Mouse (Mus musculus) liver, embryonic 14.5 days (tissue): ENCODE results near the gene Tvp23b.

Experiments used
- CTCF ChIP-seq: IDR thresholded peaks from 2 replicates; pipeline ENCODE4 v1.5.1; 2016; ENCODE audit warnings: antibody characterized with exemption, low read depth, control low read depth
- EP300 ChIP-seq: IDR thresholded peaks from 2 replicates; pipeline ENCODE4 v1.6.1; 2016; ENCODE audit warnings: antibody characterized with exemption, low read depth

DNA sequence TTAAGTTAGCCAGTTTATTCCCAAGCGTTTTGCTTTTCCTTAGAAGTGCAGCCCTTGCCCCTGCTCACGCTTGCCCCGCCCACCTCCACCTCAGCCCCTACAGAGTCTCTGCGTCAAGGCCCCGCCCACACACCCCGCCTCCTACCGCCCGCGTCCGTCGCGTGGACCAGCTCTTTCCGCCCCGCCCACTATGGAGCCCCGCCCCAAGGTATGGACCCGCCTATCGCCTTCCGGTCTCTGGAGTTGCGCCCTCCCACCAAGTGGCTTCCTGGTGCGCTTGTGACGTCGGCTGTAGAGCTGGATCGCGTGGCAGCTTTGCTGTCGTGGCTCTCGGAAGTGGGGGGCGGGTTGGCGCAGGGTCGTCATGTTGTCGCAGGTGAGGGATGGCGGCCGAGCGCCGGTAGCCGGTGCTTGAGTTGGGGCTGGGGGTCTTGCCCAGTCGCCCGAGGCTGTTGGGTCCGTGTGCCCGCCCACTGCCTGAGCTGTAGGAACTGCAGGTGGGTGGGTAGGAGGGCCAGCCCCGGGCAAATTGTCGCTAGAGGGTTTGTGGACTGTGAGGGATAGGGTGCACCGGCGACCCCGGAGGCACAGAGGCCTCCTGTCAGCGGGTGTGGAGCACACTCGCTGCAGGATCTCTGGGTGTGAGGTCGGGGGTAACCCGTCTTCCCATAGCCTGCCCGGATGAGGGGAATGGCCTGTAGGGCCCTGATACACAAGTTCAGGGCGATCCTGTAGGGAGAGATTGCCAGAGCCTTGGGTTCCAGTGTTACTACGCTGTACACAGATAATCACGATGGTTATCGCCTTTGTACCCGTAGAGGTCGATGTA, at the start of gene Tvp23b:
- TF ChIP-seq CTCF = peak; percentile 10; the same call in 1 of the 2 replicates
- TF ChIP-seq EP300 = no peak; the same call in 1 of the 2 replicates
